Mouse (Mus musculus) ES-Bruce4 (cell line): Measurements from ENCODE around the gene Pla1a.

Experiments
- CTCF ChIP-seq: IDR thresholded peaks from one replicate; pipeline ENCODE4 v1.8.1; 2011; ENCODE audit warnings: low read depth, low read length
- EP300 ChIP-seq: IDR thresholded peaks from 2 replicates; pipeline ENCODE4 v1.6.1; 2011; ENCODE audit warnings: low read depth, low read length; ENCODE audit not compliant: insufficient read depth

DNA sequence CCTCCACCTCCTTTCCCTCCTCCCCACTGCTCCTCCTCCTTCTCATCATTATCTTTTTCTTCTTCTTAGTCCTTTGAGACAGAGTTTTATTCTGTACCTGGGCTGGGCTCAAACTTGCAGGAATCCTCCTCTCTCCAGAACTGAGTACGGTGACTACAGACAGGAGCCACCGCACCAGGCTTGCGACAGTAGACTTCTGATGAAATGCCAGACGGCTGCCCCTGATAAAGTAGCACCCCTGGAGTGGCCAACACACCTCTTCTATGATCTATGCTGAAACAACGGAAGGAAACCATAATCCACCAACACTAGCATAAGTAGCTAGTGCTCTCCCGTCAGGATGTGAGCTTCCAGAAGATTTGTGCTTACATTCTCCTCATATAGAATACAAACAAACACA is 45.6 kb downstream of the Pla1a start:
- TF ChIP-seq EP300 (no peak), CTCF (no peak)
